Mouse (Mus musculus): Measurements from ENCODE around the gene Gcsam.

- TF ChIP-seq CTCF (IDR thresholded peaks at IDR 0.05; ENCODE audit: extremely low read depth, insufficient read depth, insufficient read length, insufficient replicate concordance) (no peak), POLR2A (IDR thresholded peaks at IDR 0.05; ENCODE audit: low read depth, low read length) (no peak)
Observed at GRCm38 (mm10) chr16:45623230-45623629, 13.1 kb downstream of the Gcsam start.
